Mouse (Mus musculus): ENCODE data around the gene Utp18.

- TF ChIP-seq GATA1 (IDR thresholded peaks at IDR 0.05; ENCODE audit: borderline replicate concordance, low read length) (no peak), FLI1 (IDR thresholded peaks at IDR 0.05; ENCODE audit: low read length) (no peak)
These were observed 72.6 kb downstream of the Utp18 start for GRCm38 (mm10) chr11:93812955-93813354.
